Mouse (Mus musculus): ENCODE data around the gene Abcc12. TPM values are rescaled to one million over a fixed set of nuclear protein-coding genes. Genes with fewer than 3 reads are reported as not detected.

Gene Abcc12
- total and polyA plus RNA-seq, 3 experiments, result not detected

DNA sequence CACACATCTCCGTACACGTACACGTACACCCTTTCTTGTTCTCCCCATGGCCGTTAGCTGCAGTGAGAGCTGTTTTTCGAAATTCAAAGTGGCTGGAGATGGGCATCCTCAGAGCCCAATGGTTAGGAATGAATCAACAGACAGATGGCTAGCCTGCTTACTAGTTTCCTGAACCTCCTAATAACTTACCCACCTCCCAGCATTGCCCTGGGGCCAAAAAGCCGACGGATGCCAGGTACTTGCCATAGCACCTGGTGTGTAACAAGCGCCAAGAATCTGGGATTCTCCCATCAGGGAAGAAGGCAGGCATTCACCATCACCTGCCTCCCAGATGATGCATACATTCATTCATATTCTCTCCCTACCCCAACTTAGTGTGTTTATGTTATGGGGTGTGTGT, 53.7 kb downstream of the Abcc12 start:
- H3K27me3 ChIP-seq (ENCODE audit: control insufficient read depth in 1 of 2, insufficient read depth in 2 of 2, low read length in 2 of 2), result no peaks in the 10 kb centered on the region; a peak in 1 of 4 replicates
- no peak for DNase-seq (ENCODE audit: low read depth, low spot score)
- TF ChIP-seq ZNF384 (IDR thresholded peaks at IDR 0.05; ENCODE audit: low read depth, low read length) (no peak), MXI1 (IDR thresholded peaks at IDR 0.05; ENCODE audit: low read depth, low read length) (no peak), POLR2A (IDR thresholded peaks at IDR 0.05; ENCODE audit: control insufficient read depth in 1 of 2, insufficient read depth in 1 of 2, low read depth in 1 of 2, low read length in 2 of 2, poor library complexity in 1 of 2) (no peak), USF1 (IDR thresholded peaks at IDR 0.05; ENCODE audit: low read depth, low read length) (no peak), TCF12 (IDR thresholded peaks at IDR 0.05; ENCODE audit: low read depth, low read length) (no peak), ZC3H11A (IDR thresholded peaks at IDR 0.05; ENCODE audit: low read depth, low read length) (no peak), BHLHE40 (IDR thresholded peaks at IDR 0.05; ENCODE audit: borderline replicate concordance, low read depth, low read length) (no peak), MYC (IDR thresholded peaks at IDR 0.05; ENCODE audit: low read depth, low read length) (no peak), MYB (IDR thresholded peaks at IDR 0.05; ENCODE audit: low read depth, low read length) (no peak), POLR2AphosphoS5 (IDR thresholded peaks at IDR 0.05; ENCODE audit: borderline replicate concordance, low read depth, low read length) (no peak), POLR2AphosphoS2 (IDR thresholded peaks at IDR 0.05; ENCODE audit: low read length) (no peak)

DNA sequence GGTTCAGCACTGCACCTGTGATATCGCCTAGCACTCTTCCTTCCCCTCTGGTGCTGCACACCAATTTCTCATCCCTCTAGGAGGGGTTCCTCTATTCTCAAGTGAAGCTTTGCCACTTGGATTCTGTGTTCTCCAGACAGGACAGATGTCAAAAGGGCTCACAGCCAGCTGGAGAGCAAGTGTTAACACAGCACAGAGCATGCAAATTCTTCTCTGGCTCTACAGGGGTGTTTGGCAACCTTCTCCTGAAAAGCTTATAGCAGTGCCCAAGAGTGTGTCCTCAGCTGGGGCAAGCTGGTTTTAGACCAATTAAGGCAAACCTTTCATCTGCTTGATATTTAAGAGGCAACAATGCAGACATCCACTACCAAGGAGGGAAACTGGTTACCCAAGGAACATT, 66.3 kb downstream of the Abcc12 start:
- no peak overlapping the region for H3K27ac ChIP-seq (ENCODE audit: control insufficient read depth, low read depth, low read length)
- H3K36me3 ChIP-seq (ENCODE audit: control insufficient read depth in 1 of 2, insufficient read depth in 2 of 2, low read length in 2 of 2), result no peaks in the 10 kb centered on the region
- no peak for DNase-seq (ENCODE audit: low read depth, low spot score)
- no peak overlapping the region for H3K9ac ChIP-seq (ENCODE audit: control insufficient read depth, low read depth, low read length, poor library complexity, severe bottlenecking)
- H3K27me3 ChIP-seq (ENCODE audit: control insufficient read depth in 1 of 2, insufficient read depth in 2 of 2, low read length in 2 of 2), result no peaks in the 10 kb centered on the region
- no peak overlapping the region for H3K4me3 ChIP-seq (ENCODE audit: control insufficient read depth in 1 of 2, insufficient read depth in 1 of 2, low read depth in 2 of 2, low read length in 2 of 2)
- TF ChIP-seq KAT2A (conservative IDR thresholded peaks at IDR 0.05; ENCODE audit: low read depth, low read length) (no peak), ZNF384 (IDR thresholded peaks at IDR 0.05; ENCODE audit: low read depth, low read length) (no peak), POLR2AphosphoS2 (IDR thresholded peaks at IDR 0.05; ENCODE audit: low read length) (no peak), SIN3A (IDR thresholded peaks at IDR 0.05; ENCODE audit: low read length) (no peak), USF2 (IDR thresholded peaks at IDR 0.05; ENCODE audit: borderline replicate concordance in 1 of 2, insufficient read depth in 1 of 2, low read depth in 1 of 2, low read length in 2 of 2) (no peak), MAZ (IDR thresholded peaks at IDR 0.05; ENCODE audit: low read depth, low read length) (no peak), EP300 (IDR thresholded peaks at IDR 0.05; ENCODE audit: low read depth in 1 of 2, low read length in 2 of 2) (no peak), ZKSCAN1 (IDR thresholded peaks at IDR 0.05; ENCODE audit: low read depth, low read length) (no peak), POLR2AphosphoS5 (IDR thresholded peaks at IDR 0.05; ENCODE audit: borderline replicate concordance, low read depth, low read length) (no peak), E2F4 (IDR thresholded peaks at IDR 0.05; ENCODE audit: borderline replicate concordance, low read depth, low read length) (no peak)
- no peaks in the 10 kb centered on the region for H3K9me3 ChIP-seq (replicated peaks; ENCODE audit: insufficient read depth, low read length)
- H3K4me1 ChIP-seq (ENCODE audit: control insufficient read depth in 1 of 2, insufficient read depth in 2 of 2, low read length in 2 of 2), result no peaks in the 10 kb centered on the region
- H3K79me2 ChIP-seq (ENCODE audit: control insufficient read depth, insufficient read depth, low read length, poor library complexity), result no peaks in the 10 kb centered on the region

More for the DNA sequence above, 53.7 kb downstream of the Abcc12 start:
- H3K9ac ChIP-seq (ENCODE audit: control insufficient read depth, low read depth, low read length, poor library complexity, severe bottlenecking), result no peak overlapping the region
- H3K4me3 ChIP-seq (ENCODE audit: control insufficient read depth in 1 of 2, insufficient read depth in 1 of 2, low read depth in 2 of 2, low read length in 2 of 2), result no peak overlapping the region
- H3K27ac ChIP-seq (ENCODE audit: control insufficient read depth, low read depth, low read length), result no peak overlapping the region
- no peaks in the 10 kb centered on the region for H3K36me3 ChIP-seq (ENCODE audit: control insufficient read depth in 1 of 2, insufficient read depth in 2 of 2, low read length in 2 of 2)
- no peaks in the 10 kb centered on the region for H3K9me3 ChIP-seq (replicated peaks; ENCODE audit: insufficient read depth, low read length)
- H3K79me2 ChIP-seq (ENCODE audit: control insufficient read depth, insufficient read depth, low read length, poor library complexity), result no peaks in the 10 kb centered on the region
- H3K4me1 ChIP-seq (ENCODE audit: control insufficient read depth in 1 of 2, insufficient read depth in 2 of 2, low read length in 2 of 2), result no peaks in the 10 kb centered on the region

Measured in MEL (cell line).